Mouse (Mus musculus): ENCODE measurements at regions not wholly inside any gene's neighbourhood (a gene's known extent, or its start where the extent isn't known, plus 50 kb on each side); places are given as distances from the start of the nearest gene placed in this dataset.

- H3K4me1 ChIP-seq (ENCODE audit: control insufficient read depth, insufficient read depth, low read length), result no peaks in the 10 kb centered on the region
- DNase-seq (ENCODE audit: extremely low read depth, low read depth, low spot score), result no peak
- no peaks in the 10 kb centered on the region for H3K36me3 ChIP-seq (ENCODE audit: control insufficient read depth, insufficient read depth, low read length)
- 73% methylated on average over 9 of the region's 9 CpGs for WGBS
- no peaks in the 10 kb centered on the region for H3K79me2 ChIP-seq (ENCODE audit: control insufficient read depth, insufficient read depth, low read length)
- H3K27me3 ChIP-seq (ENCODE audit: control insufficient read depth, insufficient read depth, low read length), result no peaks in the 10 kb centered on the region
- H3K27ac ChIP-seq (replicated peaks; ENCODE audit: insufficient read depth, low read depth, low read length), result no peak overlapping the region
- H3K9ac ChIP-seq (ENCODE audit: low read depth, low read length), result no peak overlapping the region
- TF ChIP-seq CTCF (IDR thresholded peaks at IDR 0.05; ENCODE audit: low read depth, low read length) (no peak), POLR2A (IDR thresholded peaks at IDR 0.05; ENCODE audit: extremely low read depth, insufficient read depth, low read length) (no peak)
- no peak overlapping the region for H3K4me3 ChIP-seq (ENCODE audit: insufficient read depth, low read depth, low read length)
Measured at GRCm38 (mm10) chr7:69890503-69891061, 476.0 kb downstream of the Nr2f2 start.

- 91% methylated on average over 7 of the region's 7 CpGs for WGBS
- Histone ChIP-seq H3K9ac (ENCODE audit: low read depth, low read length) (no peak overlapping the region), H3K27me3 (ENCODE audit: control insufficient read depth, insufficient read depth, low read length) (no peaks in the 10 kb centered on the region), H3K4me1 (ENCODE audit: control insufficient read depth, insufficient read depth, low read length) (no peaks in the 10 kb centered on the region), H3K79me2 (ENCODE audit: control insufficient read depth, insufficient read depth, low read length) (no peaks in the 10 kb centered on the region), H3K27ac (replicated peaks; ENCODE audit: insufficient read depth, low read depth, low read length) (no peak overlapping the region), H3K4me3 (ENCODE audit: insufficient read depth, low read depth, low read length) (no peak overlapping the region), H3K36me3 (ENCODE audit: control insufficient read depth, insufficient read depth, low read length) (no peaks in the 10 kb centered on the region)
- TF ChIP-seq POLR2A (IDR thresholded peaks at IDR 0.05; ENCODE audit: extremely low read depth, insufficient read depth, low read length) (no peak), CTCF (IDR thresholded peaks at IDR 0.05; ENCODE audit: low read depth, low read length) (no peak)
- no peak for DNase-seq (ENCODE audit: extremely low read depth, low read depth, low spot score)
Measured at GRCm38 (mm10) chr7:69888251-69888650, 478.3 kb downstream of the Nr2f2 start.

DNA sequence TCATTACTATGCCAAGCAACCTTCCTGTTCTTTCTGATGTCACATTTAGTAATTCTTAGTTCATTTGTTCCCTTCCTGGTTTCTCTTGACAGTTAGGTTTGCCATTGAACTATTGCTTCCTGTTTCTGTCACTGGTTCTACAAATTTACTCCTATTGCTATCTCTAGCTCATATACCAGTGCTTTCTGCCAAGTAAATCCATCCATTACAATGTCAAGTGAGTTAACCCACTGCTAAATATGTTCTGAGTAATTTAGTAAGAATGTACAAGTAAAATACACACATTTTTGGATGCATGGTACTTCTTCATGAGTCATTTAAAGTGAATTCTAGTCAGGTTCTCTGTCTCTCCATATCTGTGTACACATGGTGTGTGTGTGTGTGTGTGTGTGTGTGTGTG, 489.5 kb downstream of the Nr2f2 start:
- no peaks in the 10 kb centered on the region for H3K4me1 ChIP-seq (ENCODE audit: control insufficient read depth, insufficient read depth, low read length)
- no peak overlapping the region for H3K9ac ChIP-seq (ENCODE audit: low read depth, low read length)
- TF ChIP-seq CTCF (IDR thresholded peaks at IDR 0.05; ENCODE audit: low read depth, low read length) (no peak), POLR2A (IDR thresholded peaks at IDR 0.05; ENCODE audit: extremely low read depth, insufficient read depth, low read length) (no peak)
- H3K36me3 ChIP-seq (ENCODE audit: control insufficient read depth, insufficient read depth, low read length), result no peaks in the 10 kb centered on the region
- H3K27me3 ChIP-seq (ENCODE audit: control insufficient read depth, insufficient read depth, low read length), result no peaks in the 10 kb centered on the region
- DNase-seq (ENCODE audit: extremely low read depth, low read depth, low spot score), result no peak
- H3K27ac ChIP-seq (replicated peaks; ENCODE audit: insufficient read depth, low read depth, low read length), result no peak overlapping the region
- no peaks in the 10 kb centered on the region for H3K79me2 ChIP-seq (ENCODE audit: control insufficient read depth, insufficient read depth, low read length)
- H3K4me3 ChIP-seq (ENCODE audit: insufficient read depth, low read depth, low read length), result no peak overlapping the region

GRCm38 (mm10) chr7:69865801-69866200, 500.7 kb downstream of the Nr2f2 start:
- Histone ChIP-seq H3K36me3 (ENCODE audit: control insufficient read depth, insufficient read depth, low read length) (no peaks in the 10 kb centered on the region), H3K4me1 (ENCODE audit: control insufficient read depth, insufficient read depth, low read length) (no peaks in the 10 kb centered on the region), H3K27ac (replicated peaks; ENCODE audit: insufficient read depth, low read depth, low read length) (no peak overlapping the region), H3K27me3 (ENCODE audit: control insufficient read depth, insufficient read depth, low read length) (no peaks in the 10 kb centered on the region), H3K79me2 (ENCODE audit: control insufficient read depth, insufficient read depth, low read length) (no peaks in the 10 kb centered on the region), H3K9ac (ENCODE audit: low read depth, low read length) (no peak overlapping the region), H3K4me3 (ENCODE audit: insufficient read depth, low read depth, low read length) (no peak overlapping the region)
- no peak for DNase-seq (ENCODE audit: extremely low read depth, low read depth, low spot score)
- 72% methylated on average over 3 of the region's 3 CpGs for WGBS
- TF ChIP-seq CTCF (IDR thresholded peaks at IDR 0.05; ENCODE audit: low read depth, low read length) (no peak), POLR2A (IDR thresholded peaks at IDR 0.05; ENCODE audit: extremely low read depth, insufficient read depth, low read length) (no peak)

DNA sequence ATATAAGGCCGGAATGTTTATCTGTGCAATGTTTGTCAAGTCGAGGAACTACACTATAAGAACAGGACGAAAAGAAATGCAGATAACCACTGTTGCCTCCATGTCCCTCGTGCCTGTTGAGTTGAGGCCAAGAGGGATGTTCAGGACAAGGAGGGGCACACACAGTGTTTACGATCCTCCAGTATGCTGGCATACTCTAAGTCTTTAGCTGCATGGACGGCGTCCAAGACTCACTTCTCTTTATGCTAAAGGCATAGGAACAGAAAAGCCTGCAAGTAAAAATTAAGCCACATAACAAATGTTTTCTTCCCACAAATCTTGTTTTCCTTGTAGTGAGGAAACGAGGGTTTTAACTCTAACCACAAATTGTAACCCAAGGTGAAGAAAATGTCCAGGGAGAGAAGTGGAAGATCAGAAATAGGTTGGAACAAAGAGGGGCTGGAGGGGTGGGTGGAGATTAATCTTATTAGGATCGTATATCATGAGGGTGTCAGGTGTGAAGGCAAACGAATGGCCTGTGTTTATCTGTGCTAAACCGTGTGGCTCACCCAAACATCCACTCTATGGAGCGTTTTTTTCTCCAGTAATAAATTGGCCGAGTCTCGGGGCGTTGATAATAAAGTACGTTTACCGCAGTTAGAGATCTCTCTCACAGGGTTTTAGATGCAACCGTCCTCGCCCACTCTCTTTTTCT, 521.8 kb downstream of the Nr2f2 start:
- H3K4me3 ChIP-seq (ENCODE audit: insufficient read depth, low read depth, low read length), result no peak overlapping the region
- no peak overlapping the region for H3K27ac ChIP-seq (replicated peaks; ENCODE audit: insufficient read depth, low read depth, low read length)
- no peaks in the 10 kb centered on the region for H3K36me3 ChIP-seq (ENCODE audit: control insufficient read depth, insufficient read depth, low read length)
- H3K27me3 ChIP-seq (ENCODE audit: control insufficient read depth, insufficient read depth, low read length), result no peaks in the 10 kb centered on the region
- no peaks in the 10 kb centered on the region for H3K79me2 ChIP-seq (ENCODE audit: control insufficient read depth, insufficient read depth, low read length)
- no peaks in the 10 kb centered on the region for H3K4me1 ChIP-seq (ENCODE audit: control insufficient read depth, insufficient read depth, low read length)
- DNase-seq (ENCODE audit: extremely low read depth, low read depth, low spot score), result no peak
- WGBS, result 72% methylated on average over 19 of the region's 19 CpGs
- TF ChIP-seq POLR2A (IDR thresholded peaks at IDR 0.05; ENCODE audit: extremely low read depth, insufficient read depth, low read length) (no peak), CTCF (IDR thresholded peaks at IDR 0.05; ENCODE audit: low read depth, low read length) (no peak)
- no peak overlapping the region for H3K9ac ChIP-seq (ENCODE audit: low read depth, low read length)

DNA sequence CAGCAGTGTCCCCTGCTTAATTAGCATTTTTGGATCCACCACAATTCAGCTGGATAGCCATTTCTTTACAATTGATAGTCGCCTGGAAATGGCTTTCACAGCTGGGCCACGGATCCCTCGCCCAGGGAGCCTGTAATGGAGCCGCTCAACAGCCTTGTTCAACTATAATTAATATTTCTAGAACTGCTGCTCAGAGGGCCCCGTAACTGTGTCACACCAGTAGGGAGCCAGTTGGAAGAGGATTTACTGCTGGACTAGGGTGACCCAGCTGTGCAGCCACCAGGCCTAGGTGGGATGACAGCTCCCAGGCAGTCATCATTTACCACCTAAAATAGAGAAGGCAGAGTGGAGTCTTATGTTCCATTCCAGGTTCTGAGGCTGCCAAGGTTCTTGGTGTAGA, 529.2 kb downstream of the Nr2f2 start:
- no peaks in the 10 kb centered on the region for H3K27me3 ChIP-seq (ENCODE audit: control insufficient read depth, insufficient read depth, low read length)
- 92% methylated on average over 5 of the region's 5 CpGs for WGBS
- no peaks in the 10 kb centered on the region for H3K4me1 ChIP-seq (ENCODE audit: control insufficient read depth, insufficient read depth, low read length)
- H3K27ac ChIP-seq (replicated peaks; ENCODE audit: insufficient read depth, low read depth, low read length), result no peak overlapping the region
- TF ChIP-seq POLR2A (IDR thresholded peaks at IDR 0.05; ENCODE audit: extremely low read depth, insufficient read depth, low read length) (no peak), CTCF (IDR thresholded peaks at IDR 0.05; ENCODE audit: low read depth, low read length) (no peak)
- no peaks in the 10 kb centered on the region for H3K36me3 ChIP-seq (ENCODE audit: control insufficient read depth, insufficient read depth, low read length)
- H3K9ac ChIP-seq (ENCODE audit: low read depth, low read length), result no peak overlapping the region
- no peak overlapping the region for H3K4me3 ChIP-seq (ENCODE audit: insufficient read depth, low read depth, low read length)
- no peaks in the 10 kb centered on the region for H3K79me2 ChIP-seq (ENCODE audit: control insufficient read depth, insufficient read depth, low read length)
- no peak for DNase-seq (ENCODE audit: extremely low read depth, low read depth, low spot score)

Measured in liver, adult 2 months (tissue).